Mouse (Mus musculus): Measurements from ENCODE around the gene Mfsd4b1. TPM values are rescaled to one million over a fixed set of nuclear protein-coding genes. Genes with fewer than 3 reads are reported as not detected.
A peak's percentile ranks its signal among the peaks of the same experiment; 100 is the strongest.

Mfsd4b1 gene
- total RNA-seq (2012; rRNA removed): not detected in 2 replicates
- not detected for polyA plus RNA-seq (2012; ENCODE audit: insufficient read depth in 1 of 2, insufficient read length in 2 of 2, low read depth in 1 of 2, low replicate concordance in 2 of 2, missing spikeins in 1 of 2)

DNA sequence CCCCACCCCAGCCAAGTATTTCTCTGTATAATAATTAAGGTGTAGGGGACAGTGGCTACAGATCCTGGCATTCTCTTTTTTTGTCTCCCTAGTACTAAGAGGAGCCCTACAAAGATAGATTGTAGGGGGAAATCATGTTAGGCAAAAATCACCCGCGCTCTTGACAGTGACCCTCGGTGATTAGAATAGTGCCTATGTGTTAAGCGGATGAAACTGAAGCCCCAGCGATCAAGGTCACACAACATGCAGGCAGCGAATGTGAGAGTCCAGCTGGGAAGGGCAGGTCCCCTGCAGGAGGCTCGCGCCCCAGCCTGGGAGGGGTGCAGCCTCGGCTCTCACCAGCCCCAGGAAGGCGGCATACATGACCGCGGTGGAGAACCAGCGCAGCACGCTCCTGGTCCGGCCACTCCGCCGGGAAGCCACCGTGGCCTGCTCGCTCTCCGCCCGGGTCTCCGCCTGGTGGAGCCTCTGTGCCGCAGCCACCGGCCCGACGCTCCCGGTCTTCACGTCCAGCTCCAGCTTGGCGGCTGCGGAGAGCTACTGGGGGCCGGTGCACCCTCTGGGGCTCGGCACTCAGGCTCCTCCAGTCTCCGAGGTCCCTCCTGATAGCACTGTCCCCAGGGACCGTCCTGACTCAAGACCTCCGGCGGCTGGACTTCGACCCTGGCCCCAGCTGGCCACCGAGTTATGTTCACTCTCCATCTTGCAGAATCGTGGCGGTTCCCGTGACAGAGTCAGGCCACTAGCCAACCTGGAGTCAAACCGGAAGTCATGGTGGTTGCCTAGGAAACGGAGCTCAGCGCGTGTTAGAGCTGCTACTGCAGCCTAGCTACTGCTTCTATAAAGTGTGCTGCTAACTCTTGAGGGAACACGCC lies at the start of gene Mfsd4b1:
Gene Mfsd4b1, minus strand, starts transcription at position 715 of the 875 bp plus-strand sequence.
- H3K27ac ChIP-seq (ENCODE audit: control insufficient read depth, low read depth, low read length): no peak within 1 kb of the TSS

DNA sequence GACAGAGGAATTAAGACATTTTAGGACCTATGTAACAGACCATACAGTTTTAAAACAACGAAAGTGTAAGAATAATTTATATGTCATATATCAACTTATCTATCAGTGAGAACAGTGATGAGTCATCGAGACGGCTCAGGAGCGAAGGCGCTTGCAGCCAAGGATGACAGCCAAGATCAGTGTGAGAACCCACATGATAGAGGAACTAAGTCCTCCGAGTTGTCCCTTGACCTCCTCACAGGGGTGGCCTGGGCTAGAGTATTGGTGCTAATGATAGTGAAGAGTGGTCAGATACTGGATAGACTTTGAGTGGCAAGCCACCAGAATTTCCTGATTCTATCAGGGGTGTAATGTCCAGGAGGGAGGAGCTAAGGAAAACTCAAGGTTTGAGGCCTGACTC lies 48.5 kb upstream of the Mfsd4b1 start:
- Histone ChIP-seq H3K36me3 (ENCODE audit: control insufficient read depth in 1 of 2, insufficient read depth in 2 of 2, low read length in 2 of 2) (peaks cover 0 to 11% of the 10 kb centered on the region in 2 experiments; a peak in 3 of 4 replicates), H3K27ac (ENCODE audit: control insufficient read depth, low read depth, low read length) (peak overlapping the region; percentile 12), H3K4me3 (ENCODE audit: control insufficient read depth in 1 of 2, insufficient read depth in 1 of 2, low read depth in 2 of 2, low read length in 2 of 2) (no peak overlapping the region), H3K9ac (ENCODE audit: control insufficient read depth, low read depth, low read length, poor library complexity, severe bottlenecking) (no peak overlapping the region; the same call in 1 of the 2 replicates), H3K27me3 (ENCODE audit: control insufficient read depth in 1 of 2, insufficient read depth in 2 of 2, low read length in 2 of 2) (no peaks in the 10 kb centered on the region), H3K4me1 (ENCODE audit: control insufficient read depth in 1 of 2, insufficient read depth in 2 of 2, low read length in 2 of 2) (peaks cover 6% of the 10 kb centered on the region in 2 experiments), H3K9me3 (replicated peaks; ENCODE audit: insufficient read depth, low read length) (no peaks in the 10 kb centered on the region), H3K79me2 (ENCODE audit: control insufficient read depth, insufficient read depth, low read length, poor library complexity) (no peaks in the 10 kb centered on the region)
- peak; percentile 91 for DNase-seq (ENCODE audit: low read depth, low spot score)
- TF ChIP-seq TCF12 (IDR thresholded peaks at IDR 0.05; ENCODE audit: low read depth, low read length) (peak; percentile 40; the same call in 1 of the 2 replicates), SIN3A (IDR thresholded peaks at IDR 0.05; ENCODE audit: low read length) (peak; percentile 58), RAD21 (IDR thresholded peaks at IDR 0.05; ENCODE audit: low read depth, low read length) (no peak), MYB (IDR thresholded peaks at IDR 0.05; ENCODE audit: low read depth, low read length) (no peak), JUND (IDR thresholded peaks at IDR 0.05; ENCODE audit: low read depth, low read length) (peak; percentile 95), MAX (IDR thresholded peaks at IDR 0.05; ENCODE audit: low read length) (no peak), RCOR1 (IDR thresholded peaks at IDR 0.05; ENCODE audit: low read depth, low read length) (0 out of 2 replicates have a peak, but pooled peaks have one; percentile 45), USF1 (IDR thresholded peaks at IDR 0.05; ENCODE audit: low read depth, low read length) (no peak), HCFC1 (IDR thresholded peaks at IDR 0.05; ENCODE audit: low read depth, low read length) (no peak), GATA1 (IDR thresholded peaks at IDR 0.05; ENCODE audit: low read depth, low read length) (peak; percentile 83), USF2 (IDR thresholded peaks at IDR 0.05; ENCODE audit: borderline replicate concordance in 1 of 2, insufficient read depth in 1 of 2, low read depth in 1 of 2, low read length in 2 of 2) (no peak), EP300 (IDR thresholded peaks at IDR 0.05; ENCODE audit: low read depth in 1 of 2, low read length in 2 of 2) (peak; percentile 61 to 90), E2F4 (IDR thresholded peaks at IDR 0.05; ENCODE audit: borderline replicate concordance, low read depth, low read length) (no peak), MXI1 (IDR thresholded peaks at IDR 0.05; ENCODE audit: low read depth, low read length) (peak; percentile 54), ETS1 (IDR thresholded peaks at IDR 0.05; ENCODE audit: low read depth, low read length) (peak; percentile 91), UBTF (IDR thresholded peaks at IDR 0.05; ENCODE audit: borderline replicate concordance, insufficient read depth, low read depth, low read length) (no peak), MAFK (IDR thresholded peaks at IDR 0.05; ENCODE audit: borderline replicate concordance, low read depth, low read length) (0 out of 2 replicates have a peak, but pooled peaks have one; percentile 20), ELF1 (IDR thresholded peaks at IDR 0.05; ENCODE audit: low read depth, low read length) (no peak), ZKSCAN1 (IDR thresholded peaks at IDR 0.05; ENCODE audit: low read depth, low read length) (no peak), TBP (IDR thresholded peaks at IDR 0.05; ENCODE audit: low read depth, low read length) (no peak)

More for the DNA sequence above, at the start of gene Mfsd4b1:
- H3K27me3 ChIP-seq (ENCODE audit: control insufficient read depth in 1 of 2, insufficient read depth in 2 of 2, low read length in 2 of 2): no peaks in the 10 kb centered on the region; a peak in 1 of 4 replicates
- no peak within 1 kb of the TSS for H3K9ac ChIP-seq (ENCODE audit: control insufficient read depth, low read depth, low read length, poor library complexity, severe bottlenecking)
- H3K79me2 ChIP-seq (ENCODE audit: control insufficient read depth, insufficient read depth, low read length, poor library complexity): no peaks in the 10 kb centered on the region
- H3K9me3 ChIP-seq (replicated peaks; ENCODE audit: insufficient read depth, low read length): no peaks in the 10 kb centered on the region
- TF ChIP-seq KAT2A (conservative IDR thresholded peaks at IDR 0.05; ENCODE audit: low read depth, low read length): no peak
- no peak for TF ChIP-seq SMC3 (IDR thresholded peaks at IDR 0.05; ENCODE audit: low read depth, low read length)
- TF ChIP-seq SIN3A (IDR thresholded peaks at IDR 0.05; ENCODE audit: low read length): no peak
- TF ChIP-seq JUND (IDR thresholded peaks at IDR 0.05; ENCODE audit: low read depth, low read length): no peak
- no peak for TF ChIP-seq MYC (IDR thresholded peaks at IDR 0.05; ENCODE audit: low read depth, low read length)
- TF ChIP-seq MEF2A (IDR thresholded peaks at IDR 0.05; ENCODE audit: extremely low read depth, insufficient replicate concordance, low read depth, low read length, poor library complexity, severe bottlenecking): no peak
- no peak for TF ChIP-seq CTCF (IDR thresholded peaks at IDR 0.05 in 2 of 3, conservative IDR thresholded peaks at IDR 0.05 in 1 of 3; ENCODE audit: control insufficient read depth in 1 of 3, insufficient read depth in 1 of 3, low read depth in 2 of 3, low read length in 3 of 3, poor library complexity in 1 of 3, severe bottlenecking in 1 of 3)
- no peak for TF ChIP-seq TCF12 (IDR thresholded peaks at IDR 0.05; ENCODE audit: low read depth, low read length)
- no peak for TF ChIP-seq EP300 (IDR thresholded peaks at IDR 0.05; ENCODE audit: low read depth in 1 of 2, low read length in 2 of 2)
- TF ChIP-seq BHLHE40 (IDR thresholded peaks at IDR 0.05; ENCODE audit: borderline replicate concordance, low read depth, low read length): no peak
- TF ChIP-seq MAX (IDR thresholded peaks at IDR 0.05; ENCODE audit: low read length): no peak
- no peak for TF ChIP-seq GABPA (IDR thresholded peaks at IDR 0.05; ENCODE audit: low read depth, low read length)
- TF ChIP-seq MYB (IDR thresholded peaks at IDR 0.05; ENCODE audit: low read depth, low read length): no peak
- no peak within 1 kb of the TSS for H3K4me3 ChIP-seq (ENCODE audit: control insufficient read depth in 1 of 2, insufficient read depth in 1 of 2, low read depth in 2 of 2, low read length in 2 of 2)
- no peaks in the 10 kb centered on the region for H3K36me3 ChIP-seq (ENCODE audit: control insufficient read depth in 1 of 2, insufficient read depth in 2 of 2, low read length in 2 of 2)
- no peak for DNase-seq (ENCODE audit: low read depth, low spot score)
- H3K4me1 ChIP-seq (ENCODE audit: control insufficient read depth in 1 of 2, insufficient read depth in 2 of 2, low read length in 2 of 2): no peaks in the 10 kb centered on the region
